Comparison of ENCODE assay signal across 9 mouse cellular contexts in the genomic region with DNA sequence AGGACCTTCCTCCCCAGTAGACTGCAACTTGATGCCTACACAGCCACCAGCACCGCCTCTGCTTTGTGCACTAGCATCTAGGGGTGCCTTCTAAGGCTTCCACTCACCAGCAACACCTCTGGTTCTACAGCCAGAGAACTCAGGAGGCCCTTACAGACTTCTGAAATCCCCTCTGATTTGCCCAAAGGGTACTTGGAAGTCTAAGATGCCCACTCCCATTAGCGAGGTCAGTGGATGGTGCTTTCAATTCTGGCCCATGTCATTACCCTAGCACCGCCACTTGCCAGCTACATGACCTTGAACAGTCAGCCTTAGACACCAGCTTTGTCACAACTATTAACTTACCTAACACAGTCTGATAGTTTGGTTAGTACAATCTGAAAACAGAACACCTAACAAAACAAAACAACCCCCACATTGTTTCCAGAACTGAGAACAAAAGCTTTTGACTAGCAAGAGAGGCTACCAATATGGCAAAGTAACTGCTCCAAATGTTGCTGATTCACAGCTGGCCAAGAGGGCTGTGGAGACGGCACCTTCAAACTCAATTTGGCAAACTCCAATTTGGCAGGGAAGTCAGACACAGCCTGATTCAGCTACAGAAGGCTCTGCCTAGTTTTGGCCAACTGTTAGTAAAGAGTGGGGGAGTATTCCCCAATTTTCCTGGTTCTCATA. TPM values are rescaled to one million over a fixed set of nuclear protein-coding genes. Genes with fewer than 3 reads are reported as not detected.
A peak's percentile ranks its signal among the peaks of the same experiment; 100 is the strongest.
DNase-seq lines count a peak whose midpoint lies in the region; ATAC-seq and TF ChIP-seq lines count a peak whose summit lies in the region.
"Had no signal": no experiment of that assay in that cellular context is flagged by ENCODE, and none has a peak within 500 bp of the region (broad histone marks: within the 10 kb centered on the region; RNA-seq: fewer than 3 reads in every experiment).

No protein-coding gene starts in this region.

- intact Hi-C loops in heart, postnatal 25 days (cut with DNase I) = no loop called here

- peak overlapping the region; percentile 100 for H3K27ac ChIP-seq in heart, embryonic 11.5 days (ENCODE audit: low read depth, low read length)
- H3K27ac ChIP-seq in liver, embryonic 13.5 days = peak overlapping the region; percentile 4; the same call in 1 of the 2 replicates
- no peak overlapping the region for H3K27ac ChIP-seq in liver, embryonic 12.5 days
- H3K27ac ChIP-seq in embryonic fibroblast, embryonic 13.5 days (ENCODE audit: insufficient read depth, low read length) = peak overlapping the region; percentile 23

- peaks cover 86% of the 10 kb centered on the region for H3K4me1 ChIP-seq in heart, embryonic 11.5 days (ENCODE audit: control insufficient read depth, insufficient read depth, low read length)
- peaks cover 76% of the 10 kb centered on the region for H3K4me1 ChIP-seq in liver, embryonic 13.5 days (replicated peaks)
- H3K4me1 ChIP-seq in liver, embryonic 12.5 days = peaks cover 75% of the 10 kb centered on the region
- H3K4me1 ChIP-seq in embryonic fibroblast, embryonic 13.5 days (ENCODE audit: control insufficient read depth, insufficient read depth, low read length) = peaks cover 39% of the 10 kb centered on the region

- peak overlapping the region; percentile 100 for H3K9ac ChIP-seq in heart, embryonic 11.5 days (ENCODE audit: low read depth, low read length)
- no peak overlapping the region for H3K9ac ChIP-seq in liver, embryonic 13.5 days
- no peak overlapping the region for H3K9ac ChIP-seq in liver, embryonic 12.5 days

- peak overlapping the region; percentile 88 for H3K4me2 ChIP-seq in heart, embryonic 11.5 days
- H3K4me2 ChIP-seq in liver, embryonic 13.5 days = no peak overlapping the region
- no peak overlapping the region for H3K4me2 ChIP-seq in liver, embryonic 12.5 days

- peaks cover 15% of the 10 kb centered on the region for H3K36me3 ChIP-seq in heart, embryonic 11.5 days (ENCODE audit: control insufficient read depth, insufficient read depth, low read length)
- H3K36me3 ChIP-seq in liver, embryonic 13.5 days = peaks cover 22% of the 10 kb centered on the region
- peaks cover 29% of the 10 kb centered on the region for H3K36me3 ChIP-seq in liver, embryonic 12.5 days

- TF ChIP-seq CTCF in embryonic fibroblast, embryonic 13.5 days (IDR thresholded peaks at IDR 0.05; ENCODE audit: borderline replicate concordance, insufficient read depth, low read length) = no peak

- DNase-seq in heart, postnatal 25 days (ENCODE audit: low spot score) = no peak
- DNase-seq in liver, embryonic 13.5 days = no peak
- peak; percentile 11 for DNase-seq in naive thymus-derived CD4-positive, alpha-beta T cell, adult 2 months (ENCODE audit: low read depth)
- DNase-seq in urinary bladder, postnatal 14 days (ENCODE audit: low spot score) = no peak
- DNase-seq: cerebellum, adult 8-10 months; liver had no signal

- no peaks in the 10 kb centered on the region for H3K27me3 ChIP-seq in heart, embryonic 11.5 days (ENCODE audit: control insufficient read depth, insufficient read depth, low read length)
- H3K27me3 ChIP-seq in liver, embryonic 13.5 days = no peaks in the 10 kb centered on the region
- H3K27me3 ChIP-seq in liver, embryonic 12.5 days (replicated peaks) = no peaks in the 10 kb centered on the region

- no peaks in the 10 kb centered on the region for H3K9me3 ChIP-seq in heart, embryonic 11.5 days (replicated peaks; ENCODE audit: control insufficient read depth, low read length)
- H3K9me3 ChIP-seq in liver, embryonic 13.5 days (replicated peaks) = no peaks in the 10 kb centered on the region
- no peaks in the 10 kb centered on the region for H3K9me3 ChIP-seq in liver, embryonic 12.5 days (replicated peaks)

- H3K4me3 ChIP-seq in heart, embryonic 11.5 days (ENCODE audit: low read depth, low read length) = peak overlapping the region; percentile 15
- no peak overlapping the region for H3K4me3 ChIP-seq in liver, embryonic 13.5 days (replicated peaks)
- H3K4me3 ChIP-seq in liver, embryonic 12.5 days = no peak overlapping the region
- no peak overlapping the region for H3K4me3 ChIP-seq in embryonic fibroblast, embryonic 13.5 days (ENCODE audit: insufficient read depth, low read length)

- 38% methylated on average over 4 of the region's 4 CpGs for WGBS in heart, embryonic 11.5 days (ENCODE audit: insufficient replicate concordance)
- WGBS in liver, embryonic 13.5 days (ENCODE audit: insufficient replicate concordance) = 78% methylated on average over 4 of the region's 4 CpGs
- 74% methylated on average over 4 of the region's 4 CpGs for WGBS in liver, embryonic 12.5 days (ENCODE audit: insufficient replicate concordance)

- no peak for TF ChIP-seq POLR2A in embryonic fibroblast, embryonic 13.5 days (IDR thresholded peaks at IDR 0.05; ENCODE audit: low read depth, low read length)

- ATAC-seq in heart, embryonic 11.5 days (replicated peaks; ENCODE audit: insufficient number of reproducible peaks, low FRiP score, low TSS enrichment) = no peak
- ATAC-seq in liver, embryonic 13.5 days (ENCODE audit: low read depth) = no peak
- ATAC-seq in liver, embryonic 12.5 days = no peak

RNA-seq across cellular contexts. Expression of a gene that starts 6.1 kb away (rescaled TPM):
- 404 and 434 TPM in 2 replicates for polyA plus RNA-seq in heart, embryonic 11.5 days (2014; fragmentation: Nextera tagmentation; extraction: Ambion mirVana)
- total RNA-seq in heart, postnatal 25 days (2021) = 100 to 1,000 TPM; 660 to 766 TPM
- polyA plus RNA-seq in liver, embryonic 13.5 days (2015; fragmentation: Nextera tagmentation; extraction: Ambion mirVana) = 40.1 and 46.8 TPM in 2 replicates
- polyA plus RNA-seq in liver, embryonic 12.5 days (2016; fragmentation: Nextera tagmentation; extraction: Ambion mirVana) = 54.1 and 55.2 TPM in 2 replicates
- 211 and 238 TPM in 2 replicates for polyA plus RNA-seq in embryonic fibroblast, embryonic 13.5 days (2011; ENCODE audit: insufficient read length, low read depth, missing spikeins)
